Mouse (Mus musculus) cerebellum, adult (tissue): ENCODE data around the gene Ppp4c.
A peak's percentile ranks its signal among the peaks of the same experiment; 100 is the strongest.
"Not testable (repeated sequence)": the region's sequence is repeated elsewhere in the genome, so short reads cannot be mapped to it uniquely, and the experiment has no call there.

ENCODE experiments used
- ATAC-seq: cut with Nextera tagmentation; 2 replicates; pipeline ENCODE4 v1.9.2; 2017; ENCODE audit warnings: mild to moderate bottlenecking, moderate library complexity, mixed read lengths; ENCODE audit not compliant: insufficient number of reproducible peaks, low FRiP score, low TSS enrichment

Ppp4c gene

GRCm38 (mm10) chr7:126781661-126782370 lies 10.5 kb downstream of the Ppp4c start:
- ATAC-seq, result no peak

- ATAC-seq, result no peak
These were observed 11.2 kb downstream of the Ppp4c start, which contains the start of gene Tbx6 for GRCm38 (mm10) chr7:126780971-126781635. Gene Tbx6 (plus strand): TSS chr7:126781483.

- no peak for ATAC-seq
These were observed 12.0 kb downstream of the Ppp4c start for GRCm38 (mm10) chr7:126779983-126780970.

- not testable (repeated sequence) for ATAC-seq
These were observed 13.2 kb downstream of the Ppp4c start for GRCm38 (mm10) chr7:126779101-126779500.

- no peak for ATAC-seq
These were observed 14.1 kb downstream of the Ppp4c start for GRCm38 (mm10) chr7:126778147-126778546.

- ATAC-seq, result no peak
These were observed 14.8 kb downstream of the Ppp4c start for GRCm38 (mm10) chr7:126777476-126777875.

GRCm38 (mm10) chr7:126776598-126777057 lies 15.7 kb downstream of the Ppp4c start, which contains the start of gene Ypel3:
Gene Ypel3 (plus strand): TSS chr7:126776955.
- peak; percentile 82 for ATAC-seq

- no peak for ATAC-seq
These were observed 16.4 kb downstream of the Ppp4c start for GRCm38 (mm10) chr7:126775978-126776234.

GRCm38 (mm10) chr7:126775185-126775977 lies 16.9 kb downstream of the Ppp4c start:
- ATAC-seq, result no peak

GRCm38 (mm10) chr7:126774463-126774862 lies 17.8 kb downstream of the Ppp4c start:
- no peak for ATAC-seq

GRCm38 (mm10) chr7:126773351-126773750 lies 18.9 kb downstream of the Ppp4c start:
- no peak for ATAC-seq

GRCm38 (mm10) chr7:126770784-126771183 lies 21.5 kb downstream of the Ppp4c start:
- ATAC-seq, result no peak

- no peak for ATAC-seq
These were observed 25.3 kb downstream of the Ppp4c start for GRCm38 (mm10) chr7:126767001-126767400.

GRCm38 (mm10) chr7:126766201-126766600 lies 26.1 kb downstream of the Ppp4c start, which contains the start of gene Gdpd3:
Gene Gdpd3 (plus strand): TSS chr7:126766334.
- ATAC-seq, result no peak

GRCm38 (mm10) chr7:126765540-126765939 lies 26.8 kb downstream of the Ppp4c start:
- ATAC-seq, result no peak

GRCm38 (mm10) chr7:126762471-126763008 lies 29.8 kb downstream of the Ppp4c start:
- ATAC-seq, result no peak

GRCm38 (mm10) chr7:126761529-126762067 lies 30.7 kb downstream of the Ppp4c start:
- no peak for ATAC-seq

GRCm38 (mm10) chr7:126760956-126761355 lies 31.3 kb downstream of the Ppp4c start:
- no peak for ATAC-seq

GRCm38 (mm10) chr7:126760391-126760802 lies 31.9 kb downstream of the Ppp4c start:
- ATAC-seq, result peak; percentile 41; the same call in 1 of the 2 replicates
